Mouse (Mus musculus) lung, postnatal 0 days (tissue): ENCODE data around the gene Ablim1. TPM values are rescaled to one million over a fixed set of nuclear protein-coding genes. Genes with fewer than 3 reads are reported as not detected.

ENCODE experiments used
- ATAC-seq: fragments of 200-750 bp; cut with Nextera tagmentation; 2 replicates; pipeline ENCODE4 v1.8.0; 2017; ENCODE audit warnings: moderate library complexity
- DNase-seq: peaks from one replicate; pipeline ENCODE4 v3.0.0-alpha.2; 2016; ENCODE audit warnings: low spot score
- H3K27ac ChIP-seq: fragments of 300-500 bp; sonication (generic); 2 replicates; pipeline ENCODE4 v1.5.1; 2014; ENCODE audit warnings: antibody characterized with exemption, mild to moderate bottlenecking, low read length, mixed read lengths
- H3K27me3 ChIP-seq: fragments of 300-500 bp; sonication (generic); replicated peaks from 2 replicates; pipeline ENCODE4 v1.6.1; 2014; ENCODE audit warnings: low read length, mixed read lengths; ENCODE audit not compliant: insufficient read depth
- H3K36me3 ChIP-seq: fragments of 300-500 bp; sonication (generic); 2 replicates; pipeline ENCODE4 v1.6.1; 2014; ENCODE audit warnings: low read length, mixed read lengths; ENCODE audit not compliant: insufficient read depth
- H3K4me1 ChIP-seq: fragments of 300-500 bp; sonication (generic); 2 replicates; pipeline ENCODE4 v1.6.1; 2014; ENCODE audit warnings: antibody characterized with exemption, low read depth, low read length, mixed read lengths; ENCODE audit not compliant: insufficient read depth
- H3K4me2 ChIP-seq: fragments of 300-500 bp; sonication (generic); replicated peaks from 2 replicates; pipeline ENCODE4 v1.6.1; 2014; ENCODE audit warnings: low read depth, mild to moderate bottlenecking, low read length, moderate library complexity, mixed read lengths
- H3K4me3 ChIP-seq: fragments of 300-500 bp; sonication (generic); 2 replicates; pipeline ENCODE4 v1.5.1; 2014; ENCODE audit warnings: low read depth, low read length
- H3K9ac ChIP-seq: fragments of 300-500 bp; sonication (generic); replicated peaks from 2 replicates; pipeline ENCODE4 v1.6.1; 2014; ENCODE audit warnings: low read depth, mild to moderate bottlenecking
- H3K9me3 ChIP-seq: fragments of 300-500 bp; sonication (generic); 2 replicates; pipeline ENCODE4 v1.6.1; 2016; ENCODE audit warnings: low read length, mixed read lengths
- CTCF ChIP-seq: IDR thresholded peaks from 2 replicates; pipeline ENCODE4 v1.5.1; 2016; ENCODE audit warnings: antibody characterized with exemption, mild to moderate bottlenecking
- EP300 ChIP-seq: IDR thresholded peaks from 2 replicates; pipeline ENCODE4 v1.6.1; 2016; ENCODE audit warnings: antibody characterized with exemption, mild to moderate bottlenecking, control low read depth
- WGBS: fragments of 180-500 bp; shearing (Covaris S2); extraction: QIAGEN DNeasy Blood & Tissue Kit; methylation state at CpG from one replicate; pipeline ENCODE4 v1.1.7; 2014; 5-methylcytosine and 5-hydroxymethylcytosine counted together
- polyA plus RNA-seq: library from polyadenylated mRNA; unstranded; fragments of >200 nt; fragmentation: Nextera tagmentation; extraction: Ambion mirVana; gene quantifications from 2 replicates; pipeline ENCODE4 v1.2.1, GENCODE M21; 2015

The Ablim1 gene
- polyA plus RNA-seq, 1 experiment from 2014 or later, result 50.1 TPM

DNA sequence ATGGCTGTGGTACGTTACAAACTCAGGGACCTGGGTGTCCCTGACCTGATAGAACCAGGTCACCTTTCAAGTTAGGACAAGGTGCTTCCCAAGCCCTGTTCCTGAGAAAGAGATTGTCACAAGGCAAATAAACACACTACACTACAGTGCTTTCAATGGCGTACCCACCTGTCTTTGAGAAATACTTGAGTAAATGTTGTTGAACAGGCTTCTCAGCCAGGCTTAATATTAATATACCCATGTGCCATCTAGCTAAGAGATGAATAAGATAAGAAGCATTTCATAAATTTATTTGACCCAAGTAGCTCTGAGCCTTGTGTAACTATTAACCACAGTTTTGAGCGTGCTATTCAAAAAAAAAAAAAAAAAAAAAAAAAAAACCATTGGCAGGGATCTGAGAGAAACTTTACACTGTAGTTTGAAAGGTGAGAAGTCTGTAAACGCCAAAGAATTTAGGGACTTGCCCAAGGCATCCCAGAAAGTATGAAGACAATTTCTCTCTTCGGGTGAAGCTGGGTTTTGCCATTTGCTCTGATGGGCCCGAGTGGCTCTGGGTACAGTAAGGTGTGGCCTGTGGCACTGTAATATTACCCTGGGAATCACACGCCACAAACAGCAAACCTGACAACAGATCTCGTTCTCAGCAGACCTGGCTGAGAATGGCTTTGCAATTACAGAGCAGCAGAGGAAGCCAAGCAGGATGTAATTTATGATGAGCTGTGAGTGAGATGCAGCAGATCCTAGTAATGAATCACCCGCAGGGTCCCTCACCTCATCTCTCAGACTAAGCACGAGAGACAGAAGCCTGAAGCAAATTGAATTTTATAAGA, 73.1 kb downstream of the Ablim1 start:
- ATAC-seq, result peak; percentile 56
- TF ChIP-seq CTCF (no peak), EP300 (peak; percentile 67)
- H3K4me2 ChIP-seq, result no peak overlapping the region
- H3K36me3 ChIP-seq, result no peaks in the 10 kb centered on the region
- no peak overlapping the region for H3K9ac ChIP-seq
- H3K4me3 ChIP-seq, result no peak overlapping the region
- H3K9me3 ChIP-seq, result no peaks in the 10 kb centered on the region
- H3K4me1 ChIP-seq, result peaks cover 22% of the 10 kb centered on the region; the same call in 1 of the 2 replicates
- 0 out of 2 replicates have a peak overlapping the region, but pooled peaks have one; percentile 20 for H3K27ac ChIP-seq
- 39% methylated on average over 10 of the region's 10 CpGs for WGBS
- peak; percentile 76 for DNase-seq
- no peaks in the 10 kb centered on the region for H3K27me3 ChIP-seq

DNA sequence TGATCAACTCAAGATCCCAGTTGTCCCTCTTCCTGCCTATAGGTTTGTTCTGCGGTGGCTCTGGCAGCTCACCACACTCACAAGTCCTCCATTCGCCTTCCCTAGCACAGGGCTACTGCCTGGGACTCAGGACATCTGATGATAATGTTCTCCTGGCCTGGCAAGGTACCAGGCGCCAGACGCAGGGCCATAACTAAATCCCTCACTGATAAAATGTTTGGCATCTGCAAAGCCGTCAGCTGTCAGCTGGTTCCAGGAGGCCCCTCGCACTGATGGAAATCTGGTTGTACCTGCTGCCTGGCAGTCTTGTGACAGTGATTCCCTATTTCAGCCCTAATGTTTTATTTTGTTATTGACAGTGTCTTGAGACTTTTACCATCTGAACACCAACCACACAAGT, 74.5 kb downstream of the Ablim1 start:
- Histone ChIP-seq H3K4me1 (peaks cover 22% of the 10 kb centered on the region; the same call in 1 of the 2 replicates), H3K4me3 (no peak overlapping the region), H3K4me2 (no peak overlapping the region), H3K36me3 (no peaks in the 10 kb centered on the region), H3K27me3 (no peaks in the 10 kb centered on the region), H3K9me3 (no peaks in the 10 kb centered on the region), H3K27ac (no peak overlapping the region), H3K9ac (no peak overlapping the region)
- TF ChIP-seq EP300, result no peak
- TF ChIP-seq CTCF, result no peak
- DNase-seq, result no peak
- ATAC-seq, result no peak
- WGBS, result 78% methylated on average over 6 of the region's 6 CpGs

DNA sequence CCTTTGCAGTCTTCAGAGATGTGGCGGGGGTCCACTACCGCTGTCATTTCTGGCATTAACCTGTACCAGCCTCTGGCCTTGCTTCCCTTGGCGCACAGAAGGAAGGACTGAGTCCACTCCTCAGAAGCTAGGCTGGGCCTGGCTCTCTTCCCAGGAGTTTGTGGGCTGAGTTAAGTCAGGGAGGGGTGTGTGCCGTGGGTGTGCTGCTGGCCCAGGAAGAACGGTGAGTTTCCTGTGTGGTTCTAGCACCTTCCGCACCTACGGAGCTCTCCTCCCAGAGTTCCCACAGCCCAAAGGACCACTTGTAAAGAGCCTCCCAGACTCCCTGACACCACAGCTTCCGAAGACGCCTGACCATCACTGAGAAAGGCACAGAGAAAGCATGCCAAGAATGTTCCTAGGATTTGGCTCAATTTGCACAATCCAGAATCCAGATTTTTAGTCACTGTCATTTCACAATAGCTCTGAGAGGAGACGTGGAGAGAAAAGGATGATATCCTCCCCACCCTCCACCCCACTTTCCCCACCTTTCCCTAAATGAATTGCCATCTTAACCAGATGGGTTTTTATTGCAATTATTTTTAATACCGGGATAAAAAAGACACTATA, 75.4 kb downstream of the Ablim1 start:
- peaks cover 22% of the 10 kb centered on the region; the same call in 1 of the 2 replicates for H3K4me1 ChIP-seq
- no peak for TF ChIP-seq CTCF
- TF ChIP-seq EP300, result no peak
- no peak overlapping the region for H3K4me3 ChIP-seq
- H3K9me3 ChIP-seq, result no peaks in the 10 kb centered on the region
- no peaks in the 10 kb centered on the region for H3K27me3 ChIP-seq
- no peaks in the 10 kb centered on the region for H3K36me3 ChIP-seq
- ATAC-seq (peak; percentile 72), DNase-seq (peak; percentile 88)
- peak overlapping the region; percentile 74 for H3K27ac ChIP-seq
- 32% methylated on average over 11 of the region's 11 CpGs for WGBS
- H3K4me2 ChIP-seq, result peak overlapping the region; percentile 33
- 0 out of 2 replicates have a peak overlapping the region, but pooled peaks have one; percentile 19 for H3K9ac ChIP-seq

DNA sequence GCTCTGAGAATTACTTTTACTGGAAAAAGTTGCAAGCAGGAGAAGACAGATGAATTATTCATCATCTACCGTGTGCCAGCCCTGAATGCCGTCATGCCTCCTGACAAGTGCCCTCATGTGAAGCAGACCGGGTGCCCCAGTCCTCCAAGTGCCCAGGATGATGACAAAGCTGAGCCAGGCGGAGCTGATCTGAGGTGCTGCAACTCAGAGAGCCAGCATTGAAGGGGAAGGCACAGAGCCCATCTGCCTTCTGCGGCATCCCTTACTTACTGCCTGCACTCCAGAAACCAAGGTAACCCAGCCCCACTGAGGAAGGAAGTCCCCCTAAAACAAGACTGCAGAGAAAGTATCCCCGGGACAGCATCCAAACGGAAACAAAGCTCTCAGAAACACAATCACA, 76.3 kb downstream of the Ablim1 start:
- H3K27ac ChIP-seq, result peak overlapping the region; percentile 74; the same call in 1 of the 2 replicates
- peak; percentile 77 for DNase-seq
- H3K4me3 ChIP-seq, result no peak overlapping the region
- H3K9ac ChIP-seq, result no peak overlapping the region
- ATAC-seq, result peak; percentile 70
- no peak for TF ChIP-seq EP300
- TF ChIP-seq CTCF, result no peak
- no peaks in the 10 kb centered on the region for H3K36me3 ChIP-seq
- no peaks in the 10 kb centered on the region for H3K27me3 ChIP-seq
- H3K4me1 ChIP-seq, result peaks cover 22% of the 10 kb centered on the region; the same call in 1 of the 2 replicates
- no peaks in the 10 kb centered on the region for H3K9me3 ChIP-seq
- H3K4me2 ChIP-seq, result peak overlapping the region; percentile 33; the same call in 1 of the 2 replicates
- 43% methylated on average over 7 of the region's 7 CpGs for WGBS

DNA sequence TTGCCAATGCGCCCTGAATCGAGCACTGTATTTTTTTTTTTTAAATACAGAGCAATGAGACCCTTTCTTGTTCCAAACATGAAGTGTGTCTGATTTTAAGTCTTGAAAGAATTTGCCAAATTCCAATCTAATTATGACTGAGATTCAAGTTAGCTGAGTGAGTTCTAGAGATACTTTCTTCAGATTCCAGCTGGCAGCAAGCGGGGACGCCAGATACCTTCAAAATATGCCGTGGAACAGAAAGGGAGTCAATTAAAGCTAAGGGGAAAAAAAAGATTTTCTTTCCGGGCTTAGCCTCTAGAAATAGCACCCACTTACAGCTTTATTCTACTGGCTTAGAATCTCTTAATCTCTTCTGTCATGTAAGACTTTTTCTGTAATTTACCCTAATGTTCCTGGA, 77.2 kb downstream of the Ablim1 start:
- TF ChIP-seq EP300 (no peak), CTCF (no peak)
- Histone ChIP-seq H3K27ac (no peak overlapping the region), H3K4me1 (peaks cover 22% of the 10 kb centered on the region; the same call in 1 of the 2 replicates), H3K4me3 (no peak overlapping the region), H3K9me3 (no peaks in the 10 kb centered on the region), H3K36me3 (no peaks in the 10 kb centered on the region), H3K9ac (no peak overlapping the region), H3K4me2 (no peak overlapping the region), H3K27me3 (no peaks in the 10 kb centered on the region)
- 53% methylated on average over 6 of the region's 6 CpGs for WGBS
- DNase-seq, result no peak
- no peak for ATAC-seq

DNA sequence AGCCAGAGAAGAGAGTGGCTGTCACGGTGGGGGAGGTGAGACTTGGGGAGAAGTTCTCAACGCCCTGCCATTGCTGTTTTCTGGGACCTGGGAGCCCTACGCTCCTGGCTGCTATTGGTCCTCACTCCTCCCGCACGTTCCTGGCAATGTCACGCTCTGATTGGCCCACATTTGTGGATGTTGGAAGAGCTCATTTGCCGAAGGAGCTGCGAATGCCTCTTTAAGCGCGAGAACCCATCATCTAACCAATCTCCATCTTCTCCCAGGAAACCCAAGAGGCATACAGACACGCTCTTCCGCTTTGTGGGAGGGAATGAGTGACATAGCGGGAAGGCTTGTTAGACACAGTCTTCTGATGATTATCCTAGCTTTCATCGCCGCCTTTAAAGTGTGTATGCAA, 78.1 kb downstream of the Ablim1 start:
- H3K4me1 ChIP-seq, result peaks cover 16% of the 10 kb centered on the region; the same call in 1 of the 2 replicates
- no peak overlapping the region for H3K4me2 ChIP-seq
- H3K27ac ChIP-seq, result no peak overlapping the region
- no peak for TF ChIP-seq CTCF
- no peak for TF ChIP-seq EP300
- H3K9ac ChIP-seq, result no peak overlapping the region
- no peak for ATAC-seq
- no peaks in the 10 kb centered on the region for H3K27me3 ChIP-seq
- no peak overlapping the region for H3K4me3 ChIP-seq
- DNase-seq, result no peak
- H3K36me3 ChIP-seq, result no peaks in the 10 kb centered on the region
- H3K9me3 ChIP-seq, result no peaks in the 10 kb centered on the region
- 84% methylated on average over 15 of the region's 15 CpGs for WGBS
